Mouse (Mus musculus): Measurements from ENCODE around the gene Atg2b. TPM values are rescaled to one million over a fixed set of nuclear protein-coding genes. Genes with fewer than 3 reads are reported as not detected.

Gene Atg2b
- total and polyA plus RNA-seq, 2 experiments from 2014 or later: 8.3 to 41.2 TPM

GRCm38 (mm10) chr12:105583484-105583883 lies 101.5 kb downstream of the Atg2b start:
- DNase-seq (no peak), ATAC-seq (no peak)
- 14% methylated on average over 2 of the region's 2 CpGs for WGBS
- Histone ChIP-seq H3K9ac (no peak overlapping the region), H3K27me3 (ENCODE audit: insufficient read depth, low read length) (no peaks in the 10 kb centered on the region), H3K4me2 (ENCODE audit: low read depth) (no peak overlapping the region), H3K27ac (ENCODE audit: low read depth, low read length) (no peak overlapping the region), H3K4me3 (ENCODE audit: low read depth, low read length) (no peak overlapping the region), H3K36me3 (ENCODE audit: insufficient read depth) (no peaks in the 10 kb centered on the region), H3K4me1 (ENCODE audit: insufficient read depth) (no peaks in the 10 kb centered on the region), H3K9me3 (ENCODE audit: low read length) (no peaks in the 10 kb centered on the region)
- no peak for TF ChIP-seq CTCF (IDR thresholded peaks at IDR 0.05; ENCODE audit: low read depth)

GRCm38 (mm10) chr12:105582486-105582885 lies 102.5 kb downstream of the Atg2b start:
- Histone ChIP-seq H3K9me3 (ENCODE audit: low read length) (no peaks in the 10 kb centered on the region), H3K27ac (ENCODE audit: low read depth, low read length) (no peak overlapping the region), H3K27me3 (ENCODE audit: insufficient read depth, low read length) (no peaks in the 10 kb centered on the region), H3K4me3 (ENCODE audit: low read depth, low read length) (no peak overlapping the region), H3K4me2 (ENCODE audit: low read depth) (no peak overlapping the region), H3K9ac (no peak overlapping the region), H3K36me3 (ENCODE audit: insufficient read depth) (no peaks in the 10 kb centered on the region), H3K4me1 (ENCODE audit: insufficient read depth) (no peaks in the 10 kb centered on the region)
- DNase-seq (no peak), ATAC-seq (no peak)
- WGBS: 58% methylated on average over 9 of the region's 9 CpGs
- no peak for TF ChIP-seq CTCF (IDR thresholded peaks at IDR 0.05; ENCODE audit: low read depth)

- Histone ChIP-seq H3K4me2 (ENCODE audit: low read depth) (no peak overlapping the region), H3K4me3 (ENCODE audit: low read depth, low read length) (no peak overlapping the region), H3K9ac (no peak overlapping the region), H3K27ac (ENCODE audit: low read depth, low read length) (no peak overlapping the region), H3K27me3 (ENCODE audit: insufficient read depth, low read length) (no peaks in the 10 kb centered on the region), H3K9me3 (ENCODE audit: low read length) (no peaks in the 10 kb centered on the region), H3K4me1 (ENCODE audit: insufficient read depth) (no peaks in the 10 kb centered on the region), H3K36me3 (ENCODE audit: insufficient read depth) (no peaks in the 10 kb centered on the region)
- WGBS: 83% methylated on average over 17 of the region's 17 CpGs
- TF ChIP-seq CTCF (IDR thresholded peaks at IDR 0.05; ENCODE audit: low read depth): no peak
- ATAC-seq (no peak), DNase-seq (no peak)
Observed at GRCm38 (mm10) chr12:105580490-105580889, 104.5 kb downstream of the Atg2b start.

- Histone ChIP-seq H3K4me3 (ENCODE audit: low read depth, low read length) (no peak overlapping the region), H3K4me2 (ENCODE audit: low read depth) (no peak overlapping the region), H3K9ac (no peak overlapping the region), H3K36me3 (ENCODE audit: insufficient read depth) (no peaks in the 10 kb centered on the region), H3K9me3 (ENCODE audit: low read length) (no peaks in the 10 kb centered on the region), H3K27me3 (ENCODE audit: insufficient read depth, low read length) (no peaks in the 10 kb centered on the region), H3K27ac (ENCODE audit: low read depth, low read length) (no peak overlapping the region), H3K4me1 (ENCODE audit: insufficient read depth) (no peaks in the 10 kb centered on the region)
- no peak for TF ChIP-seq CTCF (IDR thresholded peaks at IDR 0.05; ENCODE audit: low read depth)
- DNase-seq: no peak
- 83% methylated on average over 4 of the region's 4 CpGs for WGBS
- no peak for ATAC-seq
Observed at GRCm38 (mm10) chr12:105574356-105574755, 110.7 kb downstream of the Atg2b start.

- Histone ChIP-seq H3K4me1 (ENCODE audit: insufficient read depth) (no peaks in the 10 kb centered on the region), H3K27me3 (ENCODE audit: insufficient read depth, low read length) (no peaks in the 10 kb centered on the region), H3K4me2 (ENCODE audit: low read depth) (no peak overlapping the region), H3K4me3 (ENCODE audit: low read depth, low read length) (no peak overlapping the region), H3K36me3 (ENCODE audit: insufficient read depth) (no peaks in the 10 kb centered on the region), H3K9me3 (ENCODE audit: low read length) (no peaks in the 10 kb centered on the region), H3K27ac (ENCODE audit: low read depth, low read length) (no peak overlapping the region), H3K9ac (no peak overlapping the region)
- no peak for TF ChIP-seq CTCF (IDR thresholded peaks at IDR 0.05; ENCODE audit: low read depth)
- 80% methylated on average over 2 of the region's 2 CpGs for WGBS
- ATAC-seq (no peak), DNase-seq (no peak)
Observed at GRCm38 (mm10) chr12:105572622-105573021, 112.4 kb downstream of the Atg2b start.

- H3K9me3 ChIP-seq (ENCODE audit: low read length): 0 out of 2 replicates have a peak, but pooled peaks cover 1% of the 10 kb centered on the region
- peak; percentile 15 for DNase-seq
- no peaks in the 10 kb centered on the region for H3K27me3 ChIP-seq (ENCODE audit: insufficient read depth, low read length)
- 32% methylated on average over 3 of the region's 3 CpGs for WGBS
- no peaks in the 10 kb centered on the region for H3K4me1 ChIP-seq (ENCODE audit: insufficient read depth)
- TF ChIP-seq CTCF (IDR thresholded peaks at IDR 0.05; ENCODE audit: low read depth): no peak
- H3K9ac ChIP-seq: no peak overlapping the region
- H3K27ac ChIP-seq (ENCODE audit: low read depth, low read length): no peak overlapping the region
- peak; percentile 29; the same call in 1 of the 2 replicates for ATAC-seq
- no peaks in the 10 kb centered on the region for H3K36me3 ChIP-seq (ENCODE audit: insufficient read depth)
- no peak overlapping the region for H3K4me2 ChIP-seq (ENCODE audit: low read depth)
- H3K4me3 ChIP-seq (ENCODE audit: low read depth, low read length): no peak overlapping the region
Observed at GRCm38 (mm10) chr12:105571867-105572266, 113.1 kb downstream of the Atg2b start.

Other genes with a start within 250 kb of the Atg2b start
- 192 and 208 TPM in 2 replicates for gene D430019H16Rik, start 231.4 kb downstream of the Atg2b start, total RNA-seq (2014; rRNA removed)
- gene D430019H16Rik, start 231.4 kb downstream of the Atg2b start, polyA plus RNA-seq (2015; fragmentation: Nextera tagmentation; extraction: Ambion mirVana): 9.3 and 13.3 TPM in 2 replicates
- 0.92 and 1.7 TPM in 2 replicates for gene Bdkrb2, start 122.0 kb downstream of the Atg2b start, total RNA-seq (2014; rRNA removed)
- gene Bdkrb2, start 122.0 kb downstream of the Atg2b start, polyA plus RNA-seq (2015; fragmentation: Nextera tagmentation; extraction: Ambion mirVana): 0.29 and 0.53 TPM in 2 replicates
- gene Bdkrb1, start 82.1 kb downstream of the Atg2b start, total RNA-seq (2014; rRNA removed): not detected in 2 replicates
- gene Bdkrb1, start 82.1 kb downstream of the Atg2b start, polyA plus RNA-seq (2015; fragmentation: Nextera tagmentation; extraction: Ambion mirVana): 0.10 and 0.11 TPM in 2 replicates
- 18.4 and 18.9 TPM in 2 replicates for gene Gskip, start 382 bp downstream of the Atg2b start, total RNA-seq (2014; rRNA removed)
- gene Gskip, start 382 bp downstream of the Atg2b start, polyA plus RNA-seq (2015; fragmentation: Nextera tagmentation; extraction: Ambion mirVana): 22.7 and 24.3 TPM in 2 replicates
- 2.2 and 3.4 TPM in 2 replicates for gene Ak7, start 20.8 kb upstream of the Atg2b start, total RNA-seq (2014; rRNA removed)
- gene Ak7, start 20.8 kb upstream of the Atg2b start, polyA plus RNA-seq (2015; fragmentation: Nextera tagmentation; extraction: Ambion mirVana): 0.83 and 1.9 TPM in 2 replicates
- 96.8 and 110 TPM in 2 replicates for gene Papola, start 99.5 kb upstream of the Atg2b start, total RNA-seq (2014; rRNA removed)
- gene Papola, start 99.5 kb upstream of the Atg2b start, polyA plus RNA-seq (2015; fragmentation: Nextera tagmentation; extraction: Ambion mirVana): 117 and 131 TPM in 2 replicates

Data from forebrain, postnatal 0 days (tissue).